Mouse (Mus musculus) effector memory CD4-positive, alpha-beta T cell, adult 5 months (primary cell): Measurements from ENCODE around the gene Gm49027. TPM values are rescaled to one million over a fixed set of nuclear protein-coding genes. Genes with fewer than 3 reads are reported as not detected.

ENCODE experiments used
- polyA plus RNA-seq: library from polyadenylated mRNA; unstranded; fragments of 100-300 nt; shearing (Covaris generic); gene quantifications from one replicate; pipeline ENCODE4 v1.2.1, GENCODE M21; 2017

The Gm49027 gene
- polyA plus RNA-seq: not detected

DNA sequence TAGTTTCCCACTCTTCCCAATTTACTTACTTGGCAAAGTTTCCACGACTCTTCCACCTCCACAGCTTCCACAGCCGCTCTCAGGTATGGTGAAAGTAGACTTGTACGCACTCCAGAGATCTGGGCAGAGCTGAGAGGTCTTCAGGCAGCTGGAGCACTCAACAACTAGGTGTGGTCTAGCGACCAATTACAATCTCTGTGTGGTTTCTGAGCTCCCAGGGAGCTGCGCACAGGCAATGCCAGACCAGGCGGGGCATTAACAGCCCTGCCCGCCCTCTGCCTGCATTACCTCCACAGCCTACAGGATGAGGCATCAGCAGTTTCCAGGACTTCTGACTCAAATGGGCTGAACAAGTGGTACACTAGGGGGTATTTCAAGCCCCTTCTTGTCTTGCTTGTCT lies at the start of gene Gm49027:
Gene Gm49027, minus strand, starts transcription at position 208 of the 400 bp plus-strand sequence.

DNA sequence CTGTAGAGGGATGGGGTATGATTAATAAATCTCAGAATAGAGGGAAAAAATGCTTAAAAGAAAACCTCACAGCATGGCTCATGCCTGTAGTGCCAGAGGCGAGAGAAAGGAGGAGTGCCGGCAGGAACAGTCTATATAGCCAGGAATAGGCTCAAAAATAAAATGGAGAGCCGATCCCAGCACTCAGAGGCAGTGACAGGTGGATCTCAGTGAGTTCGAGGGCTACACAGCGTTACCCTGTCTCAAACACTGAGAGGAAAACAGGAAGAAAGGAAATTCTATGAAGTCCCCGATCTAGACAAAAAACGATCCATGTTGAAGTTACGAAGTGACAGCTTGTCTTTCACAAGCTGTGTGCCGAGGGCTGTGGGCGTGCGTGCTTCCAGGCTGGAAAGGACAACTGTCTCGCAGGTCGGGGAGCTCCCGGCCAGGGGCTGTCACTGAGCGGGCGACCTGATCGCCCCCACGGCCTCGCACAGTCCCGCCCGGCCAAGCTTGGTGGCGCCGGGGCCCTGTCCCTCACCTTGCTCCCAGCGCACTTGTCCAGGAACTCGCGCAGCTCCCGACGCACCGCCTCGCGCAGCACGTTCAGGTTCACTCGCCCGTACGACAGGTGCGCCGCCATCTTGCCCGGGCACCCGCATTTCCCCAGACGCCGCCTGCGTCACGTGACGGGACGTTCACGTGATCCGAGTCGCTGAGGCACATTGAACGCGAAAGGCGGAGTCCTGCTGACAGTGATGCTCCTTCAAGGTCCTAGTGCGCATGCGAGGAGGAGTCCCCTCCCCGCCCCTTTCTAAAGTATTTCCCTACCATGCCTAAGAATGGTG lies 47.3 kb upstream of the Gm49027 start, which contains the start of gene Vps33a:
Gene Vps33a, minus strand, starts transcription at position 682 of the 830 bp plus-strand sequence.

DNA sequence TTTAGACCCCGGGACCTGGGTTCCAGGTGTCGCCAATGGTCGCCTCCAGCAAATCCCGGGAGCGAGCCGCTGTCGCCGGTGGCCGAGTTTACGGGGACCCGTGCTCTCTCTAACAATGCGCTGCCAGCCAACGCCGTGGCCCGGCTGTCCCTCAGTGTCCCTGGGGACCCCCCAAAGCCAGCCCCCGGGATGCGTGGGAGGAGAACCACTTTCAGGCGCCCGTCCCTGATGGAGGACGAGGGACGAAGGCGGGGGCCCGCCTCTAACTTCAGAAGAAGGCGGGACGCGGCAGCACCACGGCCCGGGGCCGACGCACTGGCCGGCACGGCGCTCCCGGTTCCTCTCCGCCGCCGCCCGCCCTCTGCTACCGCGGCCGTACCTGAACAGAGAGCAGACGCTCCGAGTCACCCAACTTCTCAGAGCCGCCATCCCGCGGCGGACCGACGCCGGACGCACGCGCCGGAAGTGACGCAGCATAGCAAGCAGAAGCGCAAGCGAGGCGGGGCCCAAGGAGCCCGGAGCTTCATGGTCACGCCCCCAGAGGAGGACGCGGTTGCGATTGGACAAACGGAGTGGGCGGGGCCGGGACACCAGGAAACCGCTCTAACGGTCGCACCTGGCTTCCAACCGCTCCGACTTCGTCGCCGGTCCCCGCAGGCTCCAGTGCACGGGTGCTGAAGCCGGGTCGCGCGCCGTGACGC lies 1.4 kb downstream of the Gm49027 start, which contains the start of gene Diablo:
Gene Diablo, minus strand, starts transcription at position 485 of the 701 bp plus-strand sequence.

DNA sequence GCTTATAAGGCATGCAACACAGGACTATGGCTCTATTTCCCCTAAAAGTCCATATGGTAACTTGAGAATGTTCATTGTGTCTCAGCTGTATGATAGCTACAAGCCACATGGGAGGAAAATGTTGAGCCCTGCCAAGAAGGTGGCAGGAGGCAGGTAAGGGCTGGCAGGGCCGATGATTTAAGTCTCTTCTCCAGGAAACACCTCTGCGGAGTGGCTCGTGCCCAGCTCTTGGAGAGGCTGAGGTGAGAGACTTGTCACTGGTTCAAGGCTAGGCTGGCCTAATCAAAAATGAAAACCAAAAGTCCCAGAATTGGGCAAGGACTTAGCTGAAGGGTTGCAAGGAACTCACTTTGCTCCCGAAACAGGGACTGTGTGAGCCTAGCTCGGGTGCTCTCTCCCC lies 15.1 kb downstream of the Gm49027 start, which contains the start of gene B3gnt4:
Gene B3gnt4, plus strand, starts transcription at position 301 of the 400 bp plus-strand sequence.

DNA sequence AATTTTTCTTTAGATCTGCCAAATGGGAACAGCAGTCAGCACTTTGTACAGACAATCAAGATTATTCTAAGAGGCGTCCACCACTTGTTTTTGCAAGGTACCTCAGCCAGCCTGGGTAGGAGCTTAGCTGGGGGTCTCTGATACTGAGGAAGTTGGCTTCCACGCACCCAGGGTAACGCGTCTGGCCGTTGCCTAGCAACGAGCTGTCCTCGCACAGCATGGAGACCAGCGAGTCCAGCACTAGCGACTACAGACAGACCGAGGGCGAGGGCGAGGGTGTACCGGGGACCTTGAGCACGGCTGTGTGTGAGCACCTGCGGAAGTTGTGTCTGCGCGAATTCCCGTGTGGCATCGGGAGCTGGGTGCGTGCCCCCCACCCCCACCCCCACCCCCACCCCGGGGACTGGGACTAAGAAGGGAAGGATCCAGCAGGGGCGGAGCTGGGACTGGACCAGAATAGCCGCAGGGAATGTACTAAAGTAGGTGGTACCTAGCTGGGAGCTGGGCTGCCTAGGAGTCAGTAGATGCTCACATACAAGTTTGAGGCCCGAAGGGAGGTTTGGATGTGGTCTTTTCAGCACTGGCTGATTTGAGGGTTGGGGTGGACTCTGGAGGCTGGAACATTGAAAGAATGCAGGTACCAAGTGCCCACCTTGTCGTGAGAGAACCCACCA lies 36.0 kb downstream of the Gm49027 start, which contains the start of the genes Lrrc43 and Il31:
Gene Lrrc43, plus strand, starts transcription at position 194 of the 674 bp plus-strand sequence.
Gene Il31, minus strand, starts transcription at position 378 of the 674 bp plus-strand sequence.

Other genes starting within 250 kb of the Gm49027 start
- 6.4 TPM for gene Bcl7a, start 181.7 kb downstream of the Gm49027 start, polyA plus RNA-seq
- gene Mlxip, start 130.7 kb downstream of the Gm49027 start, polyA plus RNA-seq: 64.8 TPM
- gene Lrrc43, start 36.2 kb downstream of the Gm49027 start, polyA plus RNA-seq: not detected
- not detected for gene Il31, start 36.0 kb downstream of the Gm49027 start, polyA plus RNA-seq
- not detected for gene B3gnt4, start 15.0 kb downstream of the Gm49027 start, polyA plus RNA-seq
- gene Diablo, start 1.3 kb downstream of the Gm49027 start, polyA plus RNA-seq: 78.2 TPM
- gene Vps33a, start 47.5 kb upstream of the Gm49027 start, polyA plus RNA-seq: 39.1 TPM
- 166 TPM for gene Clip1, start 159.1 kb upstream of the Gm49027 start, polyA plus RNA-seq
- gene Zcchc8, start 195.6 kb upstream of the Gm49027 start, polyA plus RNA-seq: 70.6 TPM
- 282 TPM for gene Rsrc2, start 223.9 kb upstream of the Gm49027 start, polyA plus RNA-seq
- 5.3 TPM for gene Kntc1, start 224.2 kb upstream of the Gm49027 start, polyA plus RNA-seq